Mouse (Mus musculus) kidney, postnatal 0 days (tissue): ENCODE results near the gene Klhl32. TPM values are rescaled to one million over a fixed set of nuclear protein-coding genes. Genes with fewer than 3 reads are reported as not detected.

Source experiments
- ATAC-seq: fragments of 200-750 bp; cut with Nextera tagmentation; replicated peaks from 2 replicates; pipeline ENCODE4 v1.8.0; 2017; ENCODE audit warnings: low read depth, moderate number of reproducible peaks, moderate TSS enrichment, moderate library complexity; ENCODE audit not compliant: low FRiP score
- DNase-seq: peaks from one replicate; pipeline ENCODE4 v3.0.0-alpha.2; 2016; ENCODE audit warnings: low spot score
- H3K27ac ChIP-seq: fragments of 300-500 bp; sonication (generic); 2 replicates; pipeline ENCODE4 v1.5.1; 2014; ENCODE audit warnings: mild to moderate bottlenecking
- H3K27me3 ChIP-seq: fragments of 300-500 bp; sonication (generic); 2 replicates; pipeline ENCODE4 v1.6.1; 2014; ENCODE audit warnings: low read length, mixed read lengths; ENCODE audit not compliant: insufficient read depth
- H3K36me3 ChIP-seq: fragments of 300-500 bp; sonication (generic); 2 replicates; pipeline ENCODE4 v1.6.1; 2014; ENCODE audit warnings: low read length, mixed read lengths; ENCODE audit not compliant: insufficient read depth
- H3K4me1 ChIP-seq: fragments of 300-500 bp; sonication (generic); replicated peaks from 2 replicates; pipeline ENCODE4 v1.6.1; 2014; ENCODE audit warnings: antibody characterized with exemption, low read length, mixed read lengths; ENCODE audit not compliant: insufficient read depth
- H3K4me2 ChIP-seq: fragments of 300-500 bp; sonication (generic); 2 replicates; pipeline ENCODE4 v1.6.1; 2014; ENCODE audit warnings: mild to moderate bottlenecking, low read length, moderate library complexity, mixed read lengths
- H3K4me3 ChIP-seq: fragments of 300-500 bp; sonication (generic); replicated peaks from 2 replicates; pipeline ENCODE4 v1.5.1; 2014; ENCODE audit warnings: low read depth, low read length
- H3K9ac ChIP-seq: fragments of 300-500 bp; sonication (generic); 2 replicates; pipeline ENCODE4 v1.6.1; 2014; ENCODE audit warnings: low read depth, low read length
- H3K9me3 ChIP-seq: fragments of 300-500 bp; sonication (generic); replicated peaks from 2 replicates; pipeline ENCODE4 v1.6.1; 2016; ENCODE audit warnings: low read length, inconsistent platforms, mixed read lengths
- CTCF ChIP-seq: IDR thresholded peaks from 2 replicates; pipeline ENCODE4 v1.5.1; 2016; ENCODE audit warnings: antibody characterized with exemption, low read depth, mild to moderate bottlenecking, moderate library complexity
- WGBS: fragments of 180-500 bp; shearing (Covaris S2); extraction: QIAGEN DNeasy Blood & Tissue Kit; methylation state at CpG from one replicate; pipeline ENCODE4 v1.1.7; 2014; 5-methylcytosine and 5-hydroxymethylcytosine counted together
- polyA plus RNA-seq: library from polyadenylated mRNA; unstranded; fragments of >200 nt; fragmentation: Nextera tagmentation; extraction: Ambion mirVana; gene quantifications from 2 replicates; pipeline ENCODE4 v1.2.1, GENCODE M21; 2015

The Klhl32 gene
- 2.4 and 3.0 TPM in 2 replicates for polyA plus RNA-seq

DNA sequence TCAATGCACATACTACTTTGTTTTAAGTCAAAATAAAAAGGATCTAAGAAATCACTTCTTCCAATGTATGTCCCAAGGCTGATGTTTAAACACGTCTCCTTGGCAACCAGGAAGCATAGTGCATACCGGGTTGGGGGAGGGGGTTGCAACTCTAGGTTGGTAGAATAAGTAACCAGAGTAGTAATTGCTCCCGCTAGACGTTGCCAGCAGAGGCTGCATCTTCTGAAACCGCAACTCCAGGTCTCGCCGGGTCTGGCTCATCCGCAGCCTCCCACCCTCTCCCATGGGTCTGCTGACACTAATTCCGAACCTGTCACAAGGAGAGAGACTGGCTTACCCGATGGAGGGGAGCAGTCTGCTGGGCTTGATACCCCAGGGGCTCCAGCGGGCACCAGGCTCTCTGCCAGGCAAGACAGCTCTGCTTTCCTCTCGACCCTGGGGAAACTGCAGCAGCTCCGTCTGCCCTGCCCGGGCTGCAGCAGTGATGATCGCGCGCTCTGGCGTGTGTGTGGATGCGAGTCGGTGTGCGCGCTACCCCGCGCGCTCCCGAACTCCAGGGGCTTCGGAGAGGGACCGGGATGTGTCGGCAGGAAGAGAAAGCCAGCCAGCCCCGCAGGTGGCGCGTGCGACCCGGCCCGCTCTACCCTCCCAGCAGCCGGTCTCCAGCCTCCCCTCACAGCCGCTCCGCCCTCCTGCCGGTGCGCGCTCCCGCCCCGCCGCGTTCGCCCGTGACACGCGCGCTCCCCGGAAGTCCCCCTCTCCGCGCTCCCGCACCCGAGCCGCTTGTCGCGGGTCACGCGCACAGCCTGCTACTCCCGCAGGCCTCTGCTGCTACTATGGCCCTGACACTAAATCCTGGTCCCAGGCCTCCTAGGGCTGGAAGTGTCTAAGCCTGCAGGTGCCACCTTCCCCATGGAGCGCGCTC, at the start of gene Klhl32:
TSS of gene Klhl32 (minus strand) at position 724 of the 925 bp plus-strand sequence.
- no peaks in the 10 kb centered on the region for H3K27me3 ChIP-seq
- ATAC-seq (peak; percentile 91), DNase-seq (peak; percentile 76)
- no peaks in the 10 kb centered on the region for H3K36me3 ChIP-seq
- 0 out of 2 replicates have a peak, but pooled peaks have one; percentile 10 for TF ChIP-seq CTCF
- peak within 1 kb of the TSS; percentile 91 for H3K4me2 ChIP-seq
- peak within 1 kb of the TSS; percentile 80 for H3K27ac ChIP-seq
- H3K9me3 ChIP-seq, result no peaks in the 10 kb centered on the region
- H3K4me1 ChIP-seq, result no peaks in the 10 kb centered on the region
- H3K9ac ChIP-seq, result peak within 1 kb of the TSS; percentile 61
- H3K4me3 ChIP-seq, result peak within 1 kb of the TSS; percentile 69
- WGBS, result under 1% methylated on average over 61 of the region's 63 CpGs

- ATAC-seq (no peak), DNase-seq (peak; percentile 9)
- H3K27ac ChIP-seq, result no peak overlapping the region
- no peaks in the 10 kb centered on the region for H3K27me3 ChIP-seq
- H3K9me3 ChIP-seq, result no peaks in the 10 kb centered on the region
- peaks cover 5% of the 10 kb centered on the region; the same call in 1 of the 2 replicates for H3K4me1 ChIP-seq
- H3K4me3 ChIP-seq, result peak overlapping the region; percentile 84; the same call in 1 of the 2 replicates
- peak overlapping the region; percentile 60 for H3K4me2 ChIP-seq
- no peak overlapping the region; the same call in 1 of the 2 replicates for H3K9ac ChIP-seq
- 14% methylated on average over 4 of the region's 4 CpGs for WGBS
- TF ChIP-seq CTCF, result no peak
- peaks cover 9% of the 10 kb centered on the region; the same call in 1 of the 2 replicates for H3K36me3 ChIP-seq
Measured at GRCm38 (mm10) chr4:24899146-24899545, 48.2 kb upstream of the Klhl32 start.

DNA sequence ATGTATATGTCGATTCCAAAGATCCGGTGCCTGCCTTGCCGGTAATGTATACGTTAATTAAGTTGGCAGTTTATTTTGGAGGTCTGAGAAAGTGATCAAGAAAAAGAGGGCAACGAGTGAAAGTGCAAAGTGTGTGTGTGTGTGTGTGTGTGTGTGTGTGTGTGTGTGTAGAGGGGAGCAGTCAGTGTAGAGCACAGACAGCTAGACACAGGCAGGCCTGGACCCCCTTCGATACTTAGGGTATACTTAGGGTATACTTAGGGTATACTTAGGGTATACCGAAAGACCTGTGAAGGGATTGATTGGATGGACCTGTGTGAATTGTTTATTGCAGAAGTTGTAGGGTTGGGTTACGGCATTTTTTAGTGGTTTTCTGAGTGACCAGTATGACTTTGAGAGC, 47.7 kb upstream of the Klhl32 start:
- Histone ChIP-seq H3K9me3 (no peaks in the 10 kb centered on the region), H3K27ac (no peak overlapping the region), H3K36me3 (peaks cover 9% of the 10 kb centered on the region; the same call in 1 of the 2 replicates), H3K4me1 (peaks cover 5% of the 10 kb centered on the region; the same call in 1 of the 2 replicates), H3K27me3 (no peaks in the 10 kb centered on the region), H3K9ac (peak overlapping the region; percentile 81; the same call in 1 of the 2 replicates), H3K4me2 (peak overlapping the region; percentile 60), H3K4me3 (peak overlapping the region; percentile 84)
- ATAC-seq (no peak), DNase-seq (peak; percentile 10)
- TF ChIP-seq CTCF, result no peak
- 16% methylated on average over 8 of the region's 8 CpGs for WGBS

GRCm38 (mm10) chr4:24897851-24898515, 47.1 kb upstream of the Klhl32 start, which contains the start of gene Ndufaf4:
TSS of gene Ndufaf4 (plus strand) at chr4:24898083.
- Histone ChIP-seq H3K27me3 (no peaks in the 10 kb centered on the region), H3K4me2 (peak within 1 kb of the TSS; percentile 60), H3K4me1 (peaks cover 5% of the 10 kb centered on the region; the same call in 1 of the 2 replicates), H3K4me3 (peak within 1 kb of the TSS; percentile 84), H3K27ac (0 out of 2 replicates have a peak within 1 kb of the TSS, but pooled peaks have one; percentile 47), H3K9ac (peak within 1 kb of the TSS; percentile 81), H3K9me3 (no peaks in the 10 kb centered on the region), H3K36me3 (peaks cover 4% of the 10 kb centered on the region; the same call in 1 of the 2 replicates)
- DNase-seq (peak; percentile 95), ATAC-seq (peak; percentile 98)
- TF ChIP-seq CTCF, result peak; percentile 99
- under 1% methylated on average over 58 of the region's 58 CpGs for WGBS

DNA sequence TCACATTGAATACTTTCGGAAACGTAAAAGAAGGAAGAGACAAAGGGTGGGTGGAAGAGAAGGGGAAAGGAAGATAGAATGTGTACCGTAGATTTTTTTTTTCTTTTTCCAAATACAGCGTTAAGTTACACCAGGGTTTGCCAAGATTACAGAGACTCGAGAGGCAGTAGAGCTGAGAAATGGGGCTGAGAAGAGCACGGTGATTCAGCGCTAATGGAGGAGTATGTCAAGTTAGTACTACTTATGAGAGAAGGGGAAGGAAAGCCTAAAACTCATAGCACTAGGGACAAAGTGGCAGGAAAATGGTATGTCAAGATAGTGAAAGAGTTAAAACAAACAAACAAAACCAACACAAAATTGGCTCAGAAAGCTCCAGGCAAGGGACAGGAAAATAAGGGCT, 46.4 kb upstream of the Klhl32 start:
- H3K9ac ChIP-seq, result peak overlapping the region; percentile 14; the same call in 1 of the 2 replicates
- H3K4me1 ChIP-seq, result peaks cover 5% of the 10 kb centered on the region; the same call in 1 of the 2 replicates

GRCm38 (mm10) chr4:24896829-24897228, 45.9 kb upstream of the Klhl32 start:
- Histone ChIP-seq H3K9me3 (no peaks in the 10 kb centered on the region), H3K4me2 (peak overlapping the region; percentile 60; the same call in 1 of the 2 replicates), H3K4me3 (no peak overlapping the region), H3K27ac (no peak overlapping the region), H3K4me1 (peaks cover 5% of the 10 kb centered on the region; the same call in 1 of the 2 replicates), H3K9ac (no peak overlapping the region), H3K27me3 (no peaks in the 10 kb centered on the region), H3K36me3 (0 out of 2 replicates have a peak, but pooled peaks cover 3% of the 10 kb centered on the region)
- peak; percentile 73 for TF ChIP-seq CTCF
- ATAC-seq, result 0 out of 2 replicates have a peak, but pooled peaks have one; percentile 20
- WGBS, result 0% methylated on average over 1 of the region's 1 CpGs
- peak; percentile 91 for DNase-seq

More for the DNA sequence above, 46.4 kb upstream of the Klhl32 start:
- DNase-seq (no peak), ATAC-seq (no peak)
- Histone ChIP-seq H3K27ac (no peak overlapping the region), H3K4me2 (peak overlapping the region; percentile 60), H3K27me3 (no peaks in the 10 kb centered on the region), H3K9me3 (no peaks in the 10 kb centered on the region), H3K36me3 (0 out of 2 replicates have a peak, but pooled peaks cover 3% of the 10 kb centered on the region), H3K4me3 (peak overlapping the region; percentile 84)
- 18% methylated on average over 7 of the region's 7 CpGs for WGBS
- no peak for TF ChIP-seq CTCF
